Mouse (Mus musculus) MEL (cell line): ENCODE measurements at regions not wholly inside any gene's neighbourhood (a gene's known extent, or its start where the extent isn't known, plus 50 kb on each side); places are given as distances from the start of the nearest gene placed in this dataset.

Source experiments
- CTCF ChIP-seq, 3 experiments: IDR thresholded peaks in 2 of 3; conservative IDR thresholded peaks in 1 of 3; 2 replicates each; pipeline ENCODE4 v1.5.1; 2011 to 2012; ENCODE audit warnings: low read length in 3 of 3, low read depth in 2 of 3, mild to moderate bottlenecking in 2 of 3, improper control_type of control experiment in 1 of 3, inconsistent platforms in 1 of 3, mixed read lengths in 1 of 3, moderate library complexity in 1 of 3; ENCODE audit not compliant: control insufficient read depth in 1 of 3, insufficient read depth in 1 of 3, poor library complexity in 1 of 3, severe bottlenecking in 1 of 3
- MAFK ChIP-seq: IDR thresholded peaks from 2 replicates; pipeline ENCODE4 v1.6.1; 2011; ENCODE audit warnings: low read depth, mild to moderate bottlenecking, low read length, improper control_type of control experiment, borderline replicate concordance
- NRF1 ChIP-seq: IDR thresholded peaks from 2 replicates; pipeline ENCODE4 v1.6.1; 2014; ENCODE audit warnings: low read depth, mild to moderate bottlenecking, inconsistent platforms, low read length, improper control_type of control experiment, moderate library complexity; ENCODE audit not compliant: poor library complexity, insufficient read depth, severe bottlenecking
- POLR2AphosphoS5 ChIP-seq: IDR thresholded peaks from 2 replicates; pipeline ENCODE4 v1.6.1; 2012; ENCODE audit warnings: low read depth, borderline replicate concordance, mild to moderate bottlenecking, inconsistent platforms, low read length, moderate library complexity, mixed read lengths
- RCOR1 ChIP-seq: IDR thresholded peaks from 2 replicates; pipeline ENCODE4 v1.6.1; 2012; ENCODE audit warnings: low read depth, mild to moderate bottlenecking, inconsistent platforms, low read length, improper control_type of control experiment
- TCF12 ChIP-seq: IDR thresholded peaks from 2 replicates; pipeline ENCODE4 v1.6.1; 2014; ENCODE audit warnings: low read depth, mild to moderate bottlenecking, inconsistent platforms, low read length, improper control_type of control experiment, moderate library complexity
- ZC3H11A ChIP-seq: IDR thresholded peaks from 2 replicates; pipeline ENCODE4 v1.6.1; 2012; ENCODE audit warnings: low read depth, mild to moderate bottlenecking, inconsistent platforms, low read length, improper control_type of control experiment

- TF ChIP-seq CTCF (IDR thresholded peaks at IDR 0.05 in 2 of 3, conservative IDR thresholded peaks at IDR 0.05 in 1 of 3; ENCODE audit: control insufficient read depth in 1 of 3, insufficient read depth in 1 of 3, low read depth in 2 of 3, low read length in 3 of 3, poor library complexity in 1 of 3, severe bottlenecking in 1 of 3) (no peak), MAFK (no peak), ZC3H11A (no peak), NRF1 (no peak), RCOR1 (no peak), POLR2AphosphoS5 (no peak), TCF12 (no peak)
Measured at GRCm38 (mm10) chr19:30380515-30381206, 147.9 kb downstream of the Mbl2 start.
